Mouse (Mus musculus): ENCODE measurements around the gene Ust.

Gene Ust

GRCm38 (mm10) chr10:8428787-8429778 lies 89.5 kb downstream of the Ust start:
- no peak for DNase-seq (ENCODE audit: low spot score in 2 of 2)

DNA sequence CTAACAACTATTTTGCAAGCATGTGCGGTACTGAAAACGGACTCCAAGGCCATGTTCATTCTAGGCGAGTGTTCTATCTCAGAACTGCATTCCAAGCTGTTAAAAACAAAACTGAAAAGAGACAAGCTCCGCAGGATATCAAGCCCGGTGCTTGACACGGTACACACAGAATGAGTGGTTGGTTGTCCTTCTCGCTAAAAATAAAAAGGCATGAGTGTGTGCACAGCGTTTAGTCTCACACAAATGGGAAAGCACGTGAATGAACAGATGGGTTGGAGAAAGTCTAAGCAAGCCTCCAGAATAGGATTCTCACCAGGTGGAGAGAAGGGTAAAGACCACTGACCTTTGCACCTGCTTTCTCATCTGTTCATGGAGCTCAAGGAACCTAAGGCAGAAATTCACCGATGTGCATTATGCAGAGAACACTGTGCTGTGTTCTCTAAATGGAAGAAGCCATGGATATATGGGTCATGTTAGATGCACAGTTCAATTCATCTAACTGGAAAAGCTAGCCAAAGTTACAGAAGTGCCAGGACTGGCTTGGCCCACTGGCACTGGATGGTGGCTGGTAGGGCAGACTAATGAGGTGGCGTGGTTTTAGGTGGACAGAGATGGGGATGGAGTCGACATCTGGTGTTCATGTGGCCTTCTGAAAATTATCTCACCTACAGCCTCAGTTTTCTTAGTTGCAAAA lies 90.8 kb downstream of the Ust start:
- DNase-seq (ENCODE audit: low spot score in 2 of 2) = no peak

GRCm38 (mm10) chr10:8419496-8420009 lies 99.1 kb downstream of the Ust start:
- no peak for DNase-seq (ENCODE audit: low spot score in 2 of 2)

DNA sequence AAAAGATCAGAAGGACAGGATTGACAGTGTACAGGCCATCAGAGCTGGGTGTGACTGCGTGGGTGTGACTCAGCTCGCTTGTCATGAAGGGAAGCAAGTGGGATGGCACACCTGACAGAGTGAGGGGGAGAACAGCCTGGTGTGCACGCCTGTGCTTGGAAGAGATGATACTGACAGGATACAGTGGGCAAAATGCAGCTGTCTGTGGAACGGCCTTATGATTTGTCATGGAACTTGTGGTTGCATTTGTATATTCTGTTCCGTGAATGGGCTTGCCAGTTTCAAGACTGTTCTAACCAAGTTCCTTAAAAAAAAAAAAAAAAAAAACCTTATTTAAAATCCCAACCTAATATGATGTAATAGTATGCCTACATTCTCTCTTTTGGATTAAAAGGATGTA lies 103.2 kb downstream of the Ust start:
- no peak for DNase-seq (ENCODE audit: low spot score in 2 of 2)

DNA sequence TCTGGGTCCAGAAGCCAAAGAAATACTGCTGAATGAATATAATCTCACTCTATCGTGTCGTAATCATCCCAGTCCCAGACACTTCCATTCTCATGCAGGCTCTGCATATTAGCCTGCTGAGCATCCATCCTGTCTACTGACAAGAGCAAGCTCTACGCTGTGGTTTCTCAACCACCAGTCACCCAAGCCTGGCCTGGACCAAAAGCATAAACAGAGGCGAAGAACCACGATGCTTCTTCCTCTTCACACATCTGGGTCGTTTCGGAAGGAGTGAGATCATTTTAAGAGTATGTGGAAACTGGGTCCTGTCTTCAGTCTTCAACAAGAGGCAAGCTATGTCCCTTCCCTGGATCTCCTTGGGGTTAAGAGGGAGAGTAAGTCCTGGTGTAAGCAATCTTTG lies 103.6 kb downstream of the Ust start:
- DNase-seq (ENCODE audit: low spot score in 2 of 2) = no peak

- no peak for DNase-seq (ENCODE audit: low spot score in 2 of 2)
These were observed 113.5 kb downstream of the Ust start for GRCm38 (mm10) chr10:8405141-8405540.

GRCm38 (mm10) chr10:8392226-8392625 lies 126.4 kb downstream of the Ust start:
- DNase-seq (ENCODE audit: low spot score in 2 of 2) = no peak

DNA sequence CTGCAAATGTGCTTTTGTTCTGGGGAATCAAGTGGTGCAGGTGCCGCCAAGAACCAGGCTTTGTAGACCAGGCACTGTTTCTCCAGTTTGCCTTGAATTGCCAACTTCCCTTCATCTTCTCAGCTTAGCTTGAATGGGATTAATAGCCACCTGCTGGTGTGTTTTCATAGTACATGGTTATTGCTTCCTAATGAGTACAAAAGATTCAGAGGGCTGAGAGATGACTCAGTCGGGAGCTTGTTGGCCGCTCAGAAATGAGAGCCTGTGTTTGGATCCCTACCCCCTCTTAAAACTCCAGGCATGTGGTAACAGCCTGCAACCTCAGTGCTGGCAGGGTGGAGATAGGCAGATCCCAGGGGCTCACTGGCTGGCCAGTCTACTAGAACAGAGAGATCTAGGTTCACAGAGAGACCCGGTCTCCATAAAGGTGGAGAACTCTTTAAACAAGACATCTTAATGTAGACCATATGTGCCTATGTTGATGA lies 127.3 kb downstream of the Ust start:
- DNase-seq (ENCODE audit: low spot score in 2 of 2) = peak; percentile 8 to 24

GRCm38 (mm10) chr10:8388239-8388638 lies 130.4 kb downstream of the Ust start:
- no peak for DNase-seq (ENCODE audit: low spot score in 2 of 2)

GRCm38 (mm10) chr10:8369894-8370500 lies 148.6 kb downstream of the Ust start:
- no peak for DNase-seq (ENCODE audit: low spot score in 2 of 2)

DNA sequence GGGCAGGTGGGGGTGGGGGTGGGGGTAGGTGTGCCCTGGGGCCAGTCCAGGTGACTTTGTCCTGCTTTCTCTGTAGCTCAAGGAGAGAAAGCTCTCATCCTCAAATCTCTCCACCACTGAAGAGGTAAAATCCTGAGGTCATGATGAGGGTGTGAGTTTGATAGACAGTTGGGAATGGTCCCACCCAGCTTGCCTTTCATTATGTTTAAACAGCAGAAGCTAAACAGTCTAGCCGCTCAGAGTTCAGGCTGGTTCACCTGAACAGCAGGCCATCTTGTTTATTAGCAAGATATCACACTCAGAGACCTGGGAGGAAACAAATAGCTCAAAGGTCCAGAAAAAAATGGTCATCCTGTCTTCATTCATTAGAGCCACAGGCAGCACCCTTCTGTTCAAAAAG lies 152.8 kb downstream of the Ust start:
- no peak for DNase-seq (ENCODE audit: low spot score in 2 of 2)

GRCm38 (mm10) chr10:8364182-8364581 lies 154.4 kb downstream of the Ust start:
- DNase-seq (ENCODE audit: low spot score in 2 of 2) = no peak

GRCm38 (mm10) chr10:8363281-8363680 lies 155.3 kb downstream of the Ust start:
- no peak for DNase-seq (ENCODE audit: low spot score in 2 of 2)

- no peak for DNase-seq (ENCODE audit: low spot score in 2 of 2)
These were observed 160.2 kb downstream of the Ust start for GRCm38 (mm10) chr10:8358286-8359045.

DNA sequence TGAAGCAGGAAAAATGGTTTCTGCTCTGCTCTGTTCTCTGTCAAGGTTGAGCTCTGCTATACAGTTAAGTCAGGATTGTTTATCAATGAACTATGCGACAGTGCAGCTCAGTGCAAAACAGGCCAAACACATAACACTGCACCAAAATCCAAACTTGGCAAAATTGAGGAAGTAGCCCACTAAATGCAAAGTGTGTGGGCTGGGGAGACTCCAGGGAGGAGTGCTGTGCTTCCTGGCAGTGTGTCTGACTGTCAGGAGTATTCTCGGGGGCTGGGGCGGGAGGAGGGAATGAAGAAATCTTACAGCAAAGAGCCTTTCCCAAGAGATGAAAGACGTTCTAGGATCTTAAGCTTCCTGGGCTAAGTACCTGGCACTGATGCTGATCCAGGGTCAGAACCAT lies 165.1 kb downstream of the Ust start:
- DNase-seq (ENCODE audit: low spot score in 2 of 2) = no peak

DNA sequence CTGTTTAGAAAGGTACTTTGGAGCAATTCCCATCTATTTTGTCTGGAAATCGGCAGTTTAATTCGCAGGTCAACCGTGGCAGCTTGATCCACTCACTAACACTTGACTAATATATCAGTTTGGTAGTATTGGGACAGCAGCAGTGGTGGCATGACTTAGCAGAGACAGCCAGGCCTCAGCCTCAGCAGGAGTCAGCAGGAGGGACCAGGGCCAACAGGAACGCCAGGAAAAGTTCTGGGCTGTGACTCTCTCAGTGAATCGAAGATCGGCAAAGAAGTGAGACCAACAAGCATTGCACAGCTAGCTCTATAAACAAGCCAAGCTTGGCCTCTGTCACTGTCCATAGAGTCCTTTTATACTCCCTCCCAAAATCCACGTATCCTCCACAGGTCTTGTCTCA lies 168.0 kb downstream of the Ust start:
- no peak for DNase-seq (ENCODE audit: low spot score in 2 of 2)

DNA sequence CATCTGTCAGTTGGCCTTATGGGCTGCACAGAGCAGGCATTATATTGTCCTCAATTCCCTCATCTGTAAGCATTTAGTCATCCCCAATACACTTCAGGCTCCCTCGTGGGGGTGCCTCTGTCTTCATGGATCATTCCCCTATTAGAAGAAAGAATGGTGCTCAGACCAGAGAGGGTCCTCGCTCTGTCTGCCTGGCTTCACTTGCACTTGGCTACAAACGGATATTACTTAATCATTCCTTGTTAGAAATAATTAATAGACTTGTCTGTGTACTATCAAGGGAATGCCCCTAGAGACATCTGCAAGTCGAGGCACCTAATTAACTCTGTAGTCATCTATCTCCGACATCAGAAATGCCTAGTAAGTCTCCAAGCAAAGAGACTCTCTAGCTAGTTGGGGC lies 171.1 kb downstream of the Ust start:
- DNase-seq (ENCODE audit: low spot score in 2 of 2) = no peak

DNA sequence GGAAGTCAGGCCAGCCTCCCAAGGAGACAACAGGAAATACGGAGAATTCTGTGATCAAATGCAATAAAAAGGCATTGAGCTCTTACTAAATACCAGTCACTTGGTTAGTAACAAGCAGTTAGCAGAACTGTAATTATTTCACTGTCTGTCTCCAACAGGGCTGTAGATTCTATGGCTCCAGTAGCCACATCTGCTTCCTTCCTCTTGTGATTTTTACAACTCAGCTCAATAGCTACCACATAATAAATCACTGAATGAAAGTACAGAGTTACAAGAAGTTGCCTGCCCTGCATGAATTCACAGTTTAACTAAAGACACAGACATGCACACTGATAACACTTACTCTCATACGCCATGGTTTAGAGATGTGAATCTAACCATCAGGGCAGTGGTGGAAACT lies 176.1 kb downstream of the Ust start:
- DNase-seq (ENCODE audit: low spot score in 2 of 2) = no peak

DNA sequence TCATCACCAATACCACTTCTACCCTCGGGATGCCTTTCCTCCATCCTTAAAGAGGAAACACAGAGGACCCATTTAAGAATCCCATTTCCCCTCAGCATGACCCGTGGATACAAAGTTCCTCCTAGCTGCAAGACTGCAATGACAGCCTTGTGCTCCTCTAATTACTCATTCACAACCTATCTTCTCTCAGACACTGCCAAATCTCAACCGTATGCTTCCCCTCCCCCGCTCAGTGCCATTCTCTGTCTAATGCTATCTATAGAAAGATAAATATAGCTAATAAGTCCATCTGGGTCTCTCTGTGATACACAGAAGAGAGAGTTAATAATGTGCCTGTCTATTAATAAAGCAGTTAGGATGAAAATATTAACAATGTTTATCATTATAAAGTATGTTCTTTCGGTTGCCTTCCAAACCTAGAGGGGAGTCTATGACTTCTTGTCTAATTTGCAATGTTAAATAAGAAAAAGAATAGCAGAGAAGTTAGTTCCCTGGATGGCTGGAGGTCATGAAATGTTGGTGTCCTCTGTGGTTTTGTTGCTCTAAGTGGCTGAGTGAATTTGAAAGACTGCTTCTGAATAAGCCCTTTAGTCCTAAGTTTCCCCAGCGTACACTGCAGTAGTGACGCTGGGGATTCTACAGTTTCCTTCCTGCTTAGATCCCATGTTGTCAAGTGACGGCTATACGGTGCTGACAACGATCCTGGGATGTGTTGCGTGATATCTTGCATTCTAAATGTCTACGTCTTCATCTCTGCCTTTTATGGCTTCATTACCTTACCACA lies 178.8 kb downstream of the Ust start:
- peak; percentile 25 to 31 for DNase-seq (ENCODE audit: low spot score in 2 of 2)

- no peak for DNase-seq (ENCODE audit: low spot score in 2 of 2)
These were observed 182.0 kb downstream of the Ust start for GRCm38 (mm10) chr10:8336601-8337000.

DNA sequence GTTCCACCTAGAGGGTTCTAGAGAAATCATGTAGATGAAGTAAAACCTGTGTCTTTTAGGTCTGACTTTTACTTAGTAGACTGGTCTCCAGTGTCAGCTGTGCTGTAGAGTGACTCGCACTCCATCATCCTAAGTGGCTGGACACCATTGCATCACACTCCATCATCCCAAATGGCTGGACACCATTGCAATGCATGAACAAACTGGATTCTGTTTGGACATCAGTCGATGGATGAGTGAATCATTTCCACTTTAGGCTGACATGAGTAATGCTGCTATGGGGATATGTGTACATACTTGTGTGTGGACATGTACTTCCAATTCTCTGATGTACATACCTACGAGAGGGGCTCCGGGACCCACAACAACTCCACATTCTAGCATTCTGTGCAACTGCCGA lies 187.7 kb downstream of the Ust start:
- DNase-seq (ENCODE audit: low spot score in 2 of 2) = no peak
